Mouse (Mus musculus) embryo, embryonic 11.5 days (tissue): ENCODE results near the gene Pcsk4.

Experiments
- DNase-seq: peaks from one replicate; pipeline ENCODE4 v3.0.0-alpha.2; 2012; ENCODE audit warnings: low read depth, low spot score

Gene Pcsk4

GRCm38 (mm10) chr10:80271870-80272585 lies 57.3 kb downstream of the Pcsk4 start:
- no peak for DNase-seq
